Mouse (Mus musculus) lung, adult 2 months (tissue): ENCODE results near the gene Adssl1.

Experiments
- CTCF ChIP-seq: fragments of 200-500 bp; IDR thresholded peaks from 2 replicates; pipeline ENCODE4 v1.5.1; 2011; ENCODE audit warnings: mild to moderate bottlenecking, low read length, control low read depth; ENCODE audit not compliant: insufficient read depth
- POLR2A ChIP-seq: fragments of 200-500 bp; IDR thresholded peaks from 2 replicates; pipeline ENCODE4 v1.6.1; 2011; ENCODE audit warnings: low read depth, mild to moderate bottlenecking, control low read depth, low read length, borderline replicate concordance; ENCODE audit errors: extremely low read depth

DNA sequence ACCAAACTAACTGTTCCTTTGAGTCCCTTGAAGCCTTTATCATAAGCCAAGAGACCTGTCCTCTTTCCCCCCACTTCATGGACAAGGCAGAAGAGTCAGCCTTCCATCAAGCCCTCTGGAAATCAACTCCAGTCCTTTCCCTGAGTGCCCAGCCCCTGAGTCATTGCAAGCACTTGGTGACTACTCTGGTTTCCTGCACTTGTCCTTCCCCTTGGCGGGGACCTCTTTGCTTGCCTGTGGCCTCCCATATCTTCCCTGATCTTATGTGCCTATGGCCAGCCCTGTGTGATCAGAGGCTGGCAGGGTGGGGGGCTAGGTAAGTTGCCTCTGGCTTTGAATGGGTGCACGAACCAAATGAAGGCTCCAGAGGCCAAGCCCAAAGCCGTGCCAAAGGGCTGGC, 2.1 kb downstream of the Adssl1 start:
- TF ChIP-seq CTCF, result no peak
- TF ChIP-seq POLR2A, result no peak
